Mouse (Mus musculus) granulocyte monocyte progenitor cell, adult 5-6 weeks (primary cell): Measurements from ENCODE around the gene Gm9733. TPM values are rescaled to one million over a fixed set of nuclear protein-coding genes. Genes with fewer than 3 reads are reported as not detected.
"Not testable (repeated sequence)": the region's sequence is repeated elsewhere in the genome, so short reads cannot be mapped to it uniquely, and the experiment has no call there.

Experiments
- ATAC-seq: replicated peaks from 2 replicates; pipeline ENCODE4 v1.8.0; 2016; ENCODE audit warnings: mild to moderate bottlenecking, moderate TSS enrichment, inconsistent platforms; ENCODE audit not compliant: poor library complexity, severe bottlenecking
- total RNA-seq, 2 experiments: library from RNA; stranded (forward) in 1 of 2; stranded (reverse) in 1 of 2; fragments of 200-712, 200-1000 nt in 1 of 2; fragments of >200 nt in 1 of 2; fragmentation: Nextera tagmentation in 1 of 2; gene quantifications; 2 replicates each; pipeline ENCODE4 v1.2.3; 2014 to 2017

The Gm9733 gene
- total RNA-seq (2014; fragmentation: Nextera tagmentation), result 6.4 and 13.1 TPM in 2 replicates
- 2.9 and 6.4 TPM in 2 replicates for total RNA-seq (2017)

DNA sequence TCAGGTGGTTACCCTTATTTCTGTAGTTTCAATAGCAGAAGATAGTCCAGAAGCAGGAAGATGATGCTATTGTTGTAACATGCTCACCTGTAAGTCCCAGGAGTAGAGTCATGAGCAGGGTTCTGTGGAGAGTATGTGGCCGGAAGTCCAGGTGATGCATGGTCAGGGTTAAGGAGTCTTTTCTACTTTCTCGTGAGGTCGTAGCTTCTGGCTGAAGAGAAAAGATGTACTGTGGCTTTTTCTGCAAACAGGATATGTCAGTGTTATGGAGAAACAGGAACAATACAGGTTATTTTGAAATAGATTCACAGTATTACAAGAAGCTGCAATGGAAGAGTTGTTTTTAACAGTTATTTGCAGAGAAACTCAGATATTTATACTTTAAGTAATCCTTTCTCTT lies at the start of gene Gm9733:
TSS of gene Gm9733 (minus strand) at position 240 of the 400 bp plus-strand sequence.
- peak; percentile 79 for ATAC-seq

DNA sequence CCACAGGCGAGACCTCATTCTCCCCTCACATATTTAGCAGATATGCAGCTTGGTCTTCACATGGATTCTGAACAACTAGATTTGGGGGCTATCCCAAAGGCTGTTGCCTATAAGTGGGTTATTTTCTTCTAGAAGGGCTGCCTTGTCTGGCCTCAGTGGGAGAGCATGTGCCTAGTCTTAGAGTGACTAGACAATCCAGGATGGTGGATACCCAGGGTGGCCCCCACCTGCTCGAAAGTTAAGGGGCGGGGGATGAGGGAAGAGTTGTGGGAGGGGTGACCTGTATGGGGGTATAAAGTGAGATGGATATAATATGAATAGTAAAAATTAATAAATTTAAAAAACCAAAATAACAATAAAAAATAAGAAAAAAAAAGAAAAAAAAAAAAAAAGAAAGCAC lies 23.6 kb upstream of the Gm9733 start:
- not testable (repeated sequence) for ATAC-seq

DNA sequence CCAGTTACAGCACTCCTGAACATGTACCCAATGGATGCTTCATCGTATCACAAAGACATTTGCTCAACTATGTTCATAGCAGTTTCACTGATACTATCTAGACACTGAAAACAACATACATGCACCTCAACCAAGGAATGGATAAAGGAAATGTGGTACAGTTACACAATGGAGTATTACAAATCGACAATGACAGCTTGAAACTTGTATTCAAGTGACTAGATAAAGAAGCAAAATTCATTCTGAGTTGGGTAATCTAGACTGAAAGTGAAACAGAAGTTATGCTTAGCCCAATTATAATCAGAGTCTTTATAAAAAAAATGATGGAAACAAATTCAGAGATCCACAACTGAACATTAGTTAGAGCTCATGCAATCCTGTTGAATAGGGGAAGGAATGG lies 18.2 kb upstream of the Gm9733 start:
- ATAC-seq, result peak; percentile 80

DNA sequence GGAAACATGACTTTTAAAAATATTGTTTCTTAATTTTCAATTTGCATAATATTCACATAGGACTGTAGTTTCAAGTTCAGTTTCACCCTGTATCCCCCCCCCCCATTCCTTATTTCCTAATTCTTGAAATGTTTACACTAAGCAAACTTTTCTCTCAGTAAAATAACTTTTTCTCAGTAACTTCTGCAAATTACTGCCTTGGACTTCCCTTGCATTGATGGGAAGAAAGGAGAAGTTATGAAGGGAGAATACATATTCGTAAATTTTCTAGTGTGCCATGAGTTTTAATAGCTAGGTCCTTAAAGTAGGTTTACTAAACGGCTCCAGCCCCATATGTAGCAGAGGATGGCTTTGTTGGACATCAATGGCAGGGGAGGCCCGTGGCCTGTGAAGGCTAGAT lies 13.5 kb upstream of the Gm9733 start:
- ATAC-seq, result peak; percentile 73

DNA sequence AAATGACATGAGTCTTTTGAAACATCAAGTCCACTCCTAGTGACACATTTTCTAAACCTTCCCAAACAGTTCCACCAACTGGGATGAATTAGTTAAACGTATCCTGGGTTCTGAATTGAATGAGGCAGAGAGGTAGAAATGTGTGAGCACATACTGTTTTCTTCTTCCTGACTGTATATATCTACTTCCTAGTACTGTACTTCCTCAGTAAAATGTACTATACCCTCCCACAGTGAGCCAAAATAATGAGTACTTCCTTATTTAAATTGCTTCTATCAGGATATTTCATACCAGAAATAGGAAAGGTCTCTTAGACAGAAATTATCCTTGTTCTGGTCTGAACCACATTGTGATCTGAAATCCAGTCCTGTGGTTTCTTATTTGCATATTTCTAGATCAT lies 8.2 kb upstream of the Gm9733 start:
- peak; percentile 52 for ATAC-seq

DNA sequence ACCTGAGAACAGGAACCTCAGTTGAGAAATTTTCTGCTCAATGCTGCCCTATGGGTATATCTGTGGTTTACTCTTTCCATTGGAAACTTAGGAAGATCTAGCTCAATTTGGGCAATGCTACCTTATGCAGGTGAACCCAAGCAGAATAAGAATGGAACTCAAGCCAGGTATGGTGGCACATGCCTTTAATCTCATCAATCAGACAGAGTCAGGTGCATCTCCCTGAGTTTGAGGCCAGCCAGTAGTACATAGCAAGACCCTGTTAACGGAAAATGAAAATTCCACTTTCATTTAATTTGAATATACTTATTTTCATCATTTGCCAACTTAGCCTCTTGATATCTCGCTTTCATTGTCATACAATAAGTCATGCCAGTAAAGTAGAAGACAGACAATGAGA lies 2.1 kb upstream of the Gm9733 start:
- ATAC-seq, result no peak

DNA sequence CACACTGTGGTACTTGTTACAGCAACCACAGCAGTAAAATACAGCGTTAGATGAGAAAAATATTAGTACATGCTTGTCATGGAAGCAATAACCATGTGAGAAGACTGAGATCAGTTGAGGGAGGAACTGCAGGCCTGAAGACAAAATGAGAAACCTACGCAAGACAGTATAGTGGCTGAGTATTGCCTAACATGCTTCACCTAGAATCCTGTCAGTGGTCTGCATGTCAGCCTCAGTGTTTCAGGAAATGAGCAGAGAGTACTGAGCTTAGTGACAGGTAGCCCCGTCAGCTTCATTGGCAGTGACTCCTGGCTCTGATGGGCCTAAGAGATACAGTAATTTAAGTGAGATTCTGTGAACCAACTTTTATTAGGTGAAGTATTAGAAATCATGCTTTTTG lies 557 bp downstream of the Gm9733 start:
- peak; percentile 89 for ATAC-seq

DNA sequence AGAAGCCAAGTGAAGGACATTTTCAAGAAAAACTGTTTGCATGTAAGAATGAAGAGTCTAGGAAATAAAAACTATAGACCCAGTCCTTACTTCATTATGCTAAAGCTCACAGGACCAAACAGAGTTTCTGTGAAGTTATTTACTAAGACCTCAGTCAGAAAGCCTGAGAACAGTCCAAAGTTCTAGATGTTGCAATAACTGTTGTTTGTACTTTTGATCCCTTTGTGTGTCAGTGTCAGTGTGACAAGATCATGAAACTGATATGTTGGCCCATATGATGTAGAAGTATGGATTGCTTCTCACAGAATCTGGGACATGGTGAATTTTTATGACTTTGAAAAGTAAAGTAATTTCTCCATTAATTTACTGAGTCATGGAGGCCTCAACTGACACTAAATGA lies 2.6 kb downstream of the Gm9733 start:
- ATAC-seq, result no peak

DNA sequence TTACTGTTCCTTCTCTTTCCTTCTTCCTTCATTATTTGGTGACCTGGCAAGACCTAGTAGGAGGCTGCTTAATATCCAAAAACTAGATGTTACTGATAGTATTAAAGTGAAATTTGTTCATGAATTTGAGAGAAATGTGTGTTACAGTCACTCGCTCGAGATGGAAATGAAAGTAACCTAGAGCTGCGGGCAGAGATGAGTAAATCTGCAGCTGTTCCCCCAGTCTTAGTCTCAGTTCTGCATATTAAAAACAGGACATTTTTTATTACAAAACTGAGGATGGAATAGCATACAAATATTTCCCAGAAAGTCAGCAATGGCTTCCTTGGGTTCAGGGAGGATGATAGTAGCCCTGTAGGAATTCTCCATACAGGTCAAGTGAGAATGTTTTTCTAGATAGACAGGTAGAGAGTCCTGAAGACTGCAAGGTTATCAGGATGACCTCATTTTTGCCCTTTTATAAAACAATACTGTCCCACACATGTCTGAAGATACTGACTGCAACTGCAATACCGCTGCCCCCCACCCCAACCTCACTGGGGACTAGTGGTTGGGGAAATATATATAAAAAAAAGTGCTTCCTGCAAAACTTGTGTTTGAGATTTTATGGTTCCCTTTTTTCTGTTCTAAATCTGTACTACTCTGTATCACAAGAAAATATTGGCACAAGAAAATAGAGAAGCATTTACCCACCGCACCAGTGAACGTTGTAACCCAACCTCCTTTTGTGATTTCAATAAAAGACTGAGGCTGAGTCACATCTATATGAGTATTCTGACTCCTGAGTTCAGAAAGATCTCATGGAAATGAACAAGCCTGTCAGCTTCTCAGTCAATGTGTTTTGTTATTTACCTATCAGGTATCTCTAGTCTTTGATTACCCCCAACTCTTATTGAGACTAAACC lies 47.4 kb downstream of the Gm9733 start:
- peak; percentile 90 for ATAC-seq

DNA sequence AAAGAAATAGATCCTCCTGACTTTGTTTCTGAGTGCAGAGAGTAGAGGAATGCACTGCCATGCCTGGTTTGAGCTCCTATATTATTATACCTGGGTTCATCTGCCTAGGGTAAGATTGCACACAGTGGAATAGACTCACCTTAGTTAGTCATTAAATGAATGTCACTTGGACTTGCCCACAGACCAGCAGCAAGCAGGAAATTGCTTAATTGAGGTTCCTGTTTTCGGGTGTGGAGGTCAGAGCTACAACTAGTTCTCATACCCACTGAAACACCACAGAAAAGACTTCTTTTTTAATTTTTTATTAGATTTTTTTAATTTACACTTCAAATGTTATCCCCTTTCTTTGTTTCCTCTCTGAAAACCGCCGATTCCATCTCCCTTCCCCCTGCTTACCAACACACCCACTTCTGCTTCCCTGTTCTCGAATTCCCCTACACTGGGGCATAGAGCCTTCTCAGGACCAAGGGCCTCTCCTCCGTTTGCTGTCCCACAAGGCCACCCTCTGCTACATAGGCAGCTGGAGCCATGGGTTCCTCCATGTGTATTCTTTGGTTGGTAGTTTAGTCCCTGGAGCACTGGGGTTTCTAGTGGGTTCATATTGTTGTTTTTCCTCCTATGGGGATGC lies 56.1 kb downstream of the Gm9733 start:
- peak; percentile 99 for ATAC-seq

DNA sequence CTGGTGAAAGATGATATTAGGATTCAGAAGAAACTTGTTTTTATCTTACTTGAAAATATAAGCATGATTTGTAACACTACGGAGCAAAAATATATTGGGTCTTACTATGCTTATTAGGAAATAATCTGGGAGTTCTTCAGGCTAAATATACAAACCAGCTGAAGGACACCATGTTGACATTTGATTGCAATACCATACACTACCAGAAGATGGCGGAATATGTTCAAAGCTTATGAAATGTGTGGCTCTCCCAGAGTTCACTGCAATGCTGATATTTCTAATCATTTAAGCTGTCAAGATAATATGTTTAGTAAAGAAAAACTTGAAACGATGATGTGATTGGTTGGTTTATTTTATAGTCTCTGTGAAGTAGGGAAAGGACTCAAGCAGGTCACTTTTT lies 67.7 kb downstream of the Gm9733 start:
- peak; percentile 92 for ATAC-seq

DNA sequence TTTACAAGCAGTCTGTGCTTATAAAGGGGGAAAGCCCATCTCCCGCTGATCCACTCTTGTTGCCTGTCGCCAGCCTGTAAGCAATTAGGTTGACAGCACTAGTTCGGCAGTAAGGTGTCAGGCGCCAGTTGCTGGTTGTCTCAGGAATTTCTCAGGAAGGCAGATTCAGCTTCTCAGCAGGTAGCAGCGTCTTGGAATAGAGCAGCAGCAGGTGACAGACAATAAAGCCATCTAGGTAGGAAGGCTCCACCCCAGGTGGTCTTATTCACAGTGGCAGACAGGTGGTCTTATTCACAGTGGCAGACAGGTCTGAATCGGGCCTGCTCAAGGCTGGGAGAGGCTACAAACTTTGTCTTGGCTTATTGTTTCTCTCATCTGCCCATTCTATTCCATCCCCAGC lies 76.4 kb downstream of the Gm9733 start:
- ATAC-seq, result no peak

Other genes starting within 250 kb of the Gm9733 start
- not detected in 2 replicates for gene Sirpb1a, start 94.2 kb upstream of the Gm9733 start, total RNA-seq (2014; fragmentation: Nextera tagmentation)
- not detected in 2 replicates for gene Sirpb1a, start 94.2 kb upstream of the Gm9733 start, total RNA-seq (2017)
- gene Sirpb1b, start 242.8 kb upstream of the Gm9733 start, total RNA-seq (2014; fragmentation: Nextera tagmentation), result not detected in 2 replicates
- 0.82 TPM in 1 of 2 replicates, not detected in the other for gene Sirpb1b, start 242.8 kb upstream of the Gm9733 start, total RNA-seq (2017)